Mouse (Mus musculus): ENCODE measurements around the gene Ptrh2.

GRCm38 (mm10) chr11:86739470-86739869 is 55.7 kb downstream of the Ptrh2 start:
- no peak for TF ChIP-seq CTCF (IDR thresholded peaks at IDR 0.05; ENCODE audit: borderline replicate concordance, insufficient read depth, low read depth, low read length)
- no peak for TF ChIP-seq POLR2A (IDR thresholded peaks at IDR 0.05; ENCODE audit: borderline replicate concordance, insufficient read depth, low read length)

All from cerebellum, adult 2 months (tissue).